Mouse (Mus musculus) ES-Bruce4 (cell line): ENCODE measurements at regions not wholly inside any gene's neighbourhood (a gene's known extent, or its start where the extent isn't known, plus 50 kb on each side); places are given as distances from the start of the nearest gene placed in this dataset.

Experiments
- CTCF ChIP-seq: IDR thresholded peaks from one replicate; pipeline ENCODE4 v1.8.1; 2011; ENCODE audit warnings: low read depth, low read length
- POLR2A ChIP-seq: IDR thresholded peaks from one replicate; pipeline ENCODE4 v1.8.1; 2011; ENCODE audit warnings: low read length; ENCODE audit not compliant: insufficient read depth

GRCm38 (mm10) chr5:111592807-111593206 lies 140.9 kb upstream of the Gm26897 start:
- TF ChIP-seq CTCF (no peak), POLR2A (no peak)
